Mouse (Mus musculus): ENCODE results near the gene Txk. TPM values are rescaled to one million over a fixed set of nuclear protein-coding genes. Genes with fewer than 3 reads are reported as not detected.

Txk gene
- total and polyA plus RNA-seq, 3 experiments = 1.9 to 2.0 TPM; not detected in 1

GRCm38 (mm10) chr5:72698343-72698742 lies 54.2 kb downstream of the Txk start:
- no peaks in the 10 kb centered on the region for H3K36me3 ChIP-seq (replicated peaks)
- 0 out of 2 replicates have a peak, but pooled peaks cover 2% of the 10 kb centered on the region for H3K9me3 ChIP-seq (replicated peaks)
- TF ChIP-seq CTCF (IDR thresholded peaks at IDR 0.05; ENCODE audit: low read depth, low read length) = no peak
- TF ChIP-seq GATA2 (IDR thresholded peaks at IDR 0.05; ENCODE audit: borderline replicate concordance, low read depth, low read length) = no peak
- TF ChIP-seq GATA1 (IDR thresholded peaks at IDR 0.05; ENCODE audit: borderline replicate concordance, low read length) = no peak
- TF ChIP-seq POLR2AphosphoS5 (IDR thresholded peaks at IDR 0.05; ENCODE audit: insufficient replicate concordance, low read depth, low read length) = no peak
- no peak for TF ChIP-seq TAL1 (conservative IDR thresholded peaks at IDR 0.05; ENCODE audit: low read depth, low read length)
- no peak for ATAC-seq (ENCODE audit: extremely low read depth, insufficient number of reproducible peaks, low FRiP score, poor library complexity, severe bottlenecking)
- no peaks in the 10 kb centered on the region for H3K4me1 ChIP-seq (ENCODE audit: insufficient read depth, low read depth, low read length)
- H3K27me3 ChIP-seq (ENCODE audit: insufficient read depth, low read length) = peaks cover 15% of the 10 kb centered on the region
- DNase-seq (ENCODE audit: low spot score) = no peak
- no peak overlapping the region for H3K4me3 ChIP-seq (ENCODE audit: low read depth, low read length)

DNA sequence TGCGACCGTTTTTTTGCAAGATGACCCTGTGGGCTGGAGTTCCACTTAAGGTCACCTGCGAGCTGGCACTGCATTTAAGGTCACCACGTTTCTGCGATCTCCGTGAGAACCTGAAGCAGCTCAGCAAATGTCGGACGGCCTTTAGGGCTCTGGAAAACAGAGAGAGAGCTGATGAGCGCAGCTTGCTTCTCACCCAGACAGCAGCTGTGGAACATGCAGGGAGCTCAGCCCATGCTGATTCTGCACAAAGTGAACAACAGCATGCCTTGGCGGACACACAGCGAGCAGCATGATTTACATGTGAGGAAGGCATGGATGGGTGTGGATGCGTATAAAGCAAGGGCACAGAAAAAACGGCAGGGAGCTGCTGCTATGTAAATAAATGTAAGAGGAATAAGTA lies 56.1 kb downstream of the Txk start:
- TF ChIP-seq POLR2AphosphoS5 (IDR thresholded peaks at IDR 0.05; ENCODE audit: insufficient replicate concordance, low read depth, low read length) = no peak
- no peak for TF ChIP-seq TAL1 (conservative IDR thresholded peaks at IDR 0.05; ENCODE audit: low read depth, low read length)
- TF ChIP-seq GATA1 (IDR thresholded peaks at IDR 0.05; ENCODE audit: borderline replicate concordance, low read length) = no peak
- no peak for TF ChIP-seq GATA2 (IDR thresholded peaks at IDR 0.05; ENCODE audit: borderline replicate concordance, low read depth, low read length)
- no peak for TF ChIP-seq CTCF (IDR thresholded peaks at IDR 0.05; ENCODE audit: low read depth, low read length)
- H3K4me1 ChIP-seq (ENCODE audit: insufficient read depth, low read depth, low read length) = no peaks in the 10 kb centered on the region
- 0 out of 2 replicates have a peak, but pooled peaks cover 1% of the 10 kb centered on the region for H3K9me3 ChIP-seq (replicated peaks)
- DNase-seq (ENCODE audit: low spot score) (no peak), ATAC-seq (ENCODE audit: extremely low read depth, insufficient number of reproducible peaks, low FRiP score, poor library complexity, severe bottlenecking) (no peak)
- peaks cover 15% of the 10 kb centered on the region for H3K27me3 ChIP-seq (ENCODE audit: insufficient read depth, low read length)
- no peak overlapping the region for H3K4me3 ChIP-seq (ENCODE audit: low read depth, low read length)
- no peaks in the 10 kb centered on the region for H3K36me3 ChIP-seq (replicated peaks)

- Histone ChIP-seq H3K36me3 (replicated peaks) (no peaks in the 10 kb centered on the region), H3K4me1 (ENCODE audit: insufficient read depth, low read depth, low read length) (no peaks in the 10 kb centered on the region), H3K4me3 (ENCODE audit: low read depth, low read length) (no peak overlapping the region), H3K27me3 (ENCODE audit: insufficient read depth, low read length) (peaks cover 15% of the 10 kb centered on the region), H3K9me3 (replicated peaks) (no peaks in the 10 kb centered on the region)
- TF ChIP-seq TAL1 (conservative IDR thresholded peaks at IDR 0.05; ENCODE audit: low read depth, low read length) (no peak), GATA2 (IDR thresholded peaks at IDR 0.05; ENCODE audit: borderline replicate concordance, low read depth, low read length) (no peak), CTCF (IDR thresholded peaks at IDR 0.05; ENCODE audit: low read depth, low read length) (no peak), POLR2AphosphoS5 (IDR thresholded peaks at IDR 0.05; ENCODE audit: insufficient replicate concordance, low read depth, low read length) (no peak), GATA1 (IDR thresholded peaks at IDR 0.05; ENCODE audit: borderline replicate concordance, low read length) (no peak)
- no peak for ATAC-seq (ENCODE audit: extremely low read depth, insufficient number of reproducible peaks, low FRiP score, poor library complexity, severe bottlenecking)
- no peak for DNase-seq (ENCODE audit: low spot score)
These were observed 57.9 kb downstream of the Txk start for GRCm38 (mm10) chr5:72694684-72695083.

- H3K36me3 ChIP-seq (replicated peaks) = no peaks in the 10 kb centered on the region
- no peaks in the 10 kb centered on the region for H3K9me3 ChIP-seq (replicated peaks)
- ATAC-seq (ENCODE audit: extremely low read depth, insufficient number of reproducible peaks, low FRiP score, poor library complexity, severe bottlenecking) = no peak
- peaks cover 4% of the 10 kb centered on the region; the same call in 1 of the 2 replicates for H3K27me3 ChIP-seq (ENCODE audit: insufficient read depth, low read length)
- H3K4me1 ChIP-seq (ENCODE audit: insufficient read depth, low read depth, low read length) = no peaks in the 10 kb centered on the region
- DNase-seq (ENCODE audit: low spot score) = no peak
- TF ChIP-seq POLR2AphosphoS5 (IDR thresholded peaks at IDR 0.05; ENCODE audit: insufficient replicate concordance, low read depth, low read length) (no peak), GATA1 (IDR thresholded peaks at IDR 0.05; ENCODE audit: borderline replicate concordance, low read length) (no peak), TAL1 (conservative IDR thresholded peaks at IDR 0.05; ENCODE audit: low read depth, low read length) (no peak), GATA2 (IDR thresholded peaks at IDR 0.05; ENCODE audit: borderline replicate concordance, low read depth, low read length) (no peak), CTCF (IDR thresholded peaks at IDR 0.05; ENCODE audit: low read depth, low read length) (no peak)
- no peak overlapping the region for H3K4me3 ChIP-seq (ENCODE audit: low read depth, low read length)
These were observed 62.1 kb downstream of the Txk start for GRCm38 (mm10) chr5:72690516-72690915.

GRCm38 (mm10) chr5:72689556-72689955 lies 63.0 kb downstream of the Txk start:
- no peak for ATAC-seq (ENCODE audit: extremely low read depth, insufficient number of reproducible peaks, low FRiP score, poor library complexity, severe bottlenecking)

DNA sequence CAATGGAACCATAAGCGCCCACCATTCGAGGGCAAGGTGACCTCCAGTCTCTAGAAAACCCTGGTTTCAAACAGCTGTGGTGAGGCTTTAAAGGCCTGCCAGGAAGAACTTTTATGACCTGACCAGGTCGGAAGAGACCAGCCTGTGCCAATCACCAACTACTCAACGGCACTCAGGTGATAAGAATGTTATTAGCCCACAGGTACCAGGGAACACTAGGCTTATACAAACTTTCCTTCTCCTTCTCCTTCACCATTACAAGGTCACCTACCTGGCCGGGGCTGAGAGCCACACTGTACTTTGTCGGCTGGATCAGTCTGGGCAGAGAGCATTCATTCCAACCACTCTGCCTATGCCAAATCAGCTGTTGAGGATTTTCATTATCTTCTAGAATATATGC lies 71.1 kb downstream of the Txk start:
- Histone ChIP-seq H3K36me3 (replicated peaks) (no peaks in the 10 kb centered on the region), H3K4me3 (ENCODE audit: low read depth, low read length) (no peak overlapping the region), H3K9me3 (replicated peaks) (0 out of 2 replicates have a peak, but pooled peaks cover 2% of the 10 kb centered on the region), H3K4me1 (ENCODE audit: insufficient read depth, low read depth, low read length) (no peaks in the 10 kb centered on the region), H3K27me3 (ENCODE audit: insufficient read depth, low read length) (peaks cover 3% of the 10 kb centered on the region; the same call in 1 of the 2 replicates)
- TF ChIP-seq GATA2 (IDR thresholded peaks at IDR 0.05; ENCODE audit: borderline replicate concordance, low read depth, low read length) (no peak), POLR2AphosphoS5 (IDR thresholded peaks at IDR 0.05; ENCODE audit: insufficient replicate concordance, low read depth, low read length) (no peak), CTCF (IDR thresholded peaks at IDR 0.05; ENCODE audit: low read depth, low read length) (no peak)
- no peak for DNase-seq (ENCODE audit: low spot score)
- no peak for ATAC-seq (ENCODE audit: extremely low read depth, insufficient number of reproducible peaks, low FRiP score, poor library complexity, severe bottlenecking)

More at GRCm38 (mm10) chr5:72689556-72689955, 63.0 kb downstream of the Txk start:
- no peak for TF ChIP-seq GATA2 (IDR thresholded peaks at IDR 0.05; ENCODE audit: borderline replicate concordance, low read depth, low read length)
- TF ChIP-seq POLR2AphosphoS5 (IDR thresholded peaks at IDR 0.05; ENCODE audit: insufficient replicate concordance, low read depth, low read length) = no peak
- no peak for TF ChIP-seq TAL1 (conservative IDR thresholded peaks at IDR 0.05; ENCODE audit: low read depth, low read length)
- TF ChIP-seq CTCF (IDR thresholded peaks at IDR 0.05; ENCODE audit: low read depth, low read length) = no peak
- no peak for TF ChIP-seq GATA1 (IDR thresholded peaks at IDR 0.05; ENCODE audit: borderline replicate concordance, low read length)
- no peaks in the 10 kb centered on the region for H3K4me1 ChIP-seq (ENCODE audit: insufficient read depth, low read depth, low read length)
- no peaks in the 10 kb centered on the region for H3K9me3 ChIP-seq (replicated peaks)
- H3K27me3 ChIP-seq (ENCODE audit: insufficient read depth, low read length) = no peaks in the 10 kb centered on the region; the same call in 1 of the 2 replicates
- no peak overlapping the region for H3K4me3 ChIP-seq (ENCODE audit: low read depth, low read length)
- H3K36me3 ChIP-seq (replicated peaks) = no peaks in the 10 kb centered on the region
- no peak for DNase-seq (ENCODE audit: low spot score)

Measured in G1E (cell line).